Mouse (Mus musculus) cerebellum, adult 2 months (tissue): ENCODE results near the gene Grb2.

ENCODE experiments used
- CTCF ChIP-seq: fragments of 200-500 bp; IDR thresholded peaks from 2 replicates; pipeline ENCODE4 v1.5.1; 2011; ENCODE audit warnings: low read depth, mild to moderate bottlenecking, control low read depth, low read length, moderate library complexity, borderline replicate concordance; ENCODE audit not compliant: insufficient read depth
- POLR2A ChIP-seq: fragments of 200-500 bp; IDR thresholded peaks from 2 replicates; pipeline ENCODE4 v1.6.1; 2011; ENCODE audit warnings: low read length, control low read depth, borderline replicate concordance; ENCODE audit not compliant: insufficient read depth

GRCm38 (mm10) chr11:115746762-115747161 lies 38.4 kb upstream of the Grb2 start:
- TF ChIP-seq CTCF (no peak), POLR2A (no peak)
